Mouse (Mus musculus) spleen, adult 2 months (tissue): Measurements from ENCODE around the gene Ppef2. TPM values are rescaled to one million over a fixed set of nuclear protein-coding genes. Genes with fewer than 3 reads are reported as not detected.

ENCODE experiments used
- DNase-seq, 2 experiments: peaks; one replicate each; pipeline versions ENCODE4 v3.0.0 to v3.0.0-alpha.2; 2012 to 2021; ENCODE audit warnings: low spot score in 2 of 2, low read depth in 1 of 2
- H3K27ac ChIP-seq: fragments of 200-500 bp; 2 replicates; pipeline ENCODE4 v1.5.1; 2012; ENCODE audit warnings: low read length, inconsistent platforms; ENCODE audit not compliant: insufficient read depth
- H3K27me3 ChIP-seq: fragments of 200-500 bp; 2 replicates; pipeline ENCODE4 v1.6.1; 2012; ENCODE audit warnings: mild to moderate bottlenecking, moderate library complexity, low read length, inconsistent platforms; ENCODE audit not compliant: control insufficient read depth, insufficient read depth
- H3K36me3 ChIP-seq: fragments of 200-500 bp; 2 replicates; pipeline ENCODE4 v1.6.1; 2012; ENCODE audit warnings: mild to moderate bottlenecking, low read length, inconsistent platforms; ENCODE audit not compliant: control insufficient read depth, insufficient read depth
- H3K4me1 ChIP-seq: fragments of 200-500 bp; 2 replicates; pipeline ENCODE4 v1.6.1; 2011; ENCODE audit warnings: inconsistent platforms; ENCODE audit not compliant: control insufficient read depth, insufficient read depth, insufficient read length
- H3K4me3 ChIP-seq: fragments of 200-500 bp; 2 replicates; pipeline ENCODE4 v1.5.1; 2011; ENCODE audit warnings: mild to moderate bottlenecking, inconsistent platforms; ENCODE audit not compliant: insufficient read depth, insufficient read length; ENCODE audit errors: extremely low read depth
- CTCF ChIP-seq: fragments of 200-500 bp; IDR thresholded peaks from 2 replicates; pipeline ENCODE4 v1.5.1; 2011; ENCODE audit warnings: mild to moderate bottlenecking, inconsistent platforms; ENCODE audit not compliant: insufficient read depth, insufficient read length, insufficient replicate concordance; ENCODE audit errors: extremely low read depth
- POLR2A ChIP-seq: fragments of 200-500 bp; IDR thresholded peaks from 2 replicates; pipeline ENCODE4 v1.6.1; 2011; ENCODE audit warnings: low read depth, low read length, inconsistent platforms
- WGBS: fragments of 180-500 bp; shearing (Covaris S2); methylation state at CpG from one replicate; pipeline ENCODE4 v1.1.7; 2018; 5-methylcytosine and 5-hydroxymethylcytosine counted together
- polyA plus RNA-seq: library from polyadenylated mRNA; depleted of rRNA; stranded (reverse); fragments of >200 nt; gene quantifications from 2 replicates; pipeline ENCODE4 v1.2.3, GENCODE M21; 2012

The Ppef2 gene
- polyA plus RNA-seq, 1 experiment, result 2.4 TPM

DNA sequence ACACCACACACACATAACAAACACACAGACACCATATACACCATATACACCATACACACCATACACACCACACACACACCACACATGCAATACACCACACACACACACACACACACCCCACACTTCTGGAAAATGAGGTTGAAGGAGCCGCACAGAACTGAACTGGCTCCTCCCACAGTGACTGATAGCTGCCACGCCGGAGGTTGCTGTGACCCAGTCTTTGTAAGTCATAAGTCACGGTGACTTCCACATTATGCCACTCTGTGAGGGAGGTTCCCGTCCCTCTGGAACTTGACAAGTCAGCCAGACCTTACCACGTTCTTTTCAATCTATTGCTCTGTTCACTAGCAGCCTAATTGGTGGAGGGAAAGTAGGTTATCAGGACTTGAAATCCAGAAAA lies 1.6 kb downstream of the Ppef2 start:
- Histone ChIP-seq H3K36me3 (peaks cover 6% of the 10 kb centered on the region), H3K27me3 (no peaks in the 10 kb centered on the region; the same call in 1 of the 2 replicates), H3K4me3 (no peak overlapping the region), H3K27ac (no peak overlapping the region), H3K4me1 (no peaks in the 10 kb centered on the region)
- TF ChIP-seq POLR2A (no peak), CTCF (no peak)
- 15% methylated on average over 6 of the region's 6 CpGs for WGBS
- DNase-seq, result no peak

DNA sequence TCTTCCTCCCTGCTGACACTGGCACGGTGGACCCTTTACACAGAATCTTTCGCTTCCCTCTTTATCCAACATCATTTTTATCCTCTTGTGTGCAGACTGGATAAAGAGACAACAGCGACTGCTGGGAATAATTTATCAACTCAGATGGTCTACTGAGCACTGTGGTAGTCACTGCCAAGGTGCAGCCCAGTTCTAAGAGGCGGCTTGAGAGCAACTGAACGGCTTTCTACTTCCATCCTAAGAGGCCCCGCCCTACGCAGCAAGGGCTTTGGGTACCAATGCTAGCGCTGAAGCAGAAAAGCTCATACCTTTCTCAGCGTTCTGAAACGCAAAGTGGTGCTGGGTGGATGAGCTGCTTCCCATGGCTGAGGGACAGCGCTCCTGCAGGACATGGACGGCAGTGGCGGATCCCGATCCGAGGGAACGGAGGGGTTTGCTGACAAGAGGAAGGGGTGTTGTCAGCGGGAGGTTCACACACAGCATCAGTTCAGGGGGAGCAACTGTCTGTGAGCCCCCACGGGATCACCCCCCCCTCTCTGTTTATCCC lies 3.2 kb downstream of the Ppef2 start:
- H3K27me3 ChIP-seq, result no peaks in the 10 kb centered on the region; the same call in 1 of the 2 replicates
- H3K4me3 ChIP-seq, result no peak overlapping the region
- no peak for TF ChIP-seq POLR2A
- H3K27ac ChIP-seq, result no peak overlapping the region
- H3K4me1 ChIP-seq, result no peaks in the 10 kb centered on the region
- DNase-seq, result no peak
- H3K36me3 ChIP-seq, result no peaks in the 10 kb centered on the region
- 38% methylated on average over 18 of the region's 18 CpGs for WGBS

DNA sequence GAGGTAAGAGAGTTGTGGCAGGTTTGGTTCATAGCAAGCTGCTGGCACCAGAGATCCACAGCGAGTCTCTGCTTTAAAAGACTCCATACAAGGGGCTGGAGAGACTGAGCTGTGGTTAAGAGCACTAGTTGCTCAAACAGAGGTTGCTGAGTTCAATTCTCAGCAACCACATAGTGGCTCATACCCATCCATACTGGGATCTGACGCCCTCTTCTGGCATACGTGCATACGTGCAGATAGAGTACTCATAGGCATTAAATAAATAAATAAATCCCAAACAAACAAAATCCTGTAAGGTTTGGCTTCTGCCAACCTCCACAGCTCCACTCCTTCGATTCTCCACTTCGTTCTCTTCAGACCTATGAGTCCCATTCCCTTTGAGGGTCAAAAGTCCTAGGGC lies 4.0 kb downstream of the Ppef2 start:
- no peak for TF ChIP-seq CTCF
- TF ChIP-seq POLR2A, result no peak
- Histone ChIP-seq H3K27me3 (no peaks in the 10 kb centered on the region; the same call in 1 of the 2 replicates), H3K27ac (no peak overlapping the region), H3K4me1 (no peaks in the 10 kb centered on the region), H3K36me3 (no peaks in the 10 kb centered on the region), H3K4me3 (no peak overlapping the region)
- no peak for DNase-seq
- WGBS, result 88% methylated on average over 6 of the region's 6 CpGs

DNA sequence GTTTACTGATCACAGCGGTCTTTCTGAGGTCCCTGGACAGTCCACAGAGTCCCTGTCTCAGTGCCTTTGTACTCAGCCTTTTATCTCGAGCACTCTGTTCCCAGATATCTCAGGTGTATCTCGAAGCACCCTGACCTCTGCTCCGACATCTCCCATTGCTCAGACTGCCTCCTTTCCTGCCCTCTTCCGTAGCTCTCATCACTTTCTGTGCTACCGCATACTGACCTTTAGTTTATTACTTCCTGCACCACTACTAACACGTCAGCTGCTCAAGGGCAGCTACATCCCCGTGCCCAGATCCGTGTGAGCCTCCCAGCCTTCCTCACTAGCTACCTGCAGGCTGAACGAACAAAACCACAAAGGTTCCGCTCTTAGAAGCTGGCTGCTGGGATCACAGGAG lies 7.5 kb downstream of the Ppef2 start:
- Histone ChIP-seq H3K4me3 (no peak overlapping the region), H3K4me1 (no peaks in the 10 kb centered on the region), H3K27me3 (no peaks in the 10 kb centered on the region; the same call in 1 of the 2 replicates), H3K36me3 (no peaks in the 10 kb centered on the region), H3K27ac (no peak overlapping the region)
- DNase-seq, result no peak
- 74% methylated on average over 11 of the region's 11 CpGs for WGBS
- TF ChIP-seq CTCF (no peak), POLR2A (no peak)

DNA sequence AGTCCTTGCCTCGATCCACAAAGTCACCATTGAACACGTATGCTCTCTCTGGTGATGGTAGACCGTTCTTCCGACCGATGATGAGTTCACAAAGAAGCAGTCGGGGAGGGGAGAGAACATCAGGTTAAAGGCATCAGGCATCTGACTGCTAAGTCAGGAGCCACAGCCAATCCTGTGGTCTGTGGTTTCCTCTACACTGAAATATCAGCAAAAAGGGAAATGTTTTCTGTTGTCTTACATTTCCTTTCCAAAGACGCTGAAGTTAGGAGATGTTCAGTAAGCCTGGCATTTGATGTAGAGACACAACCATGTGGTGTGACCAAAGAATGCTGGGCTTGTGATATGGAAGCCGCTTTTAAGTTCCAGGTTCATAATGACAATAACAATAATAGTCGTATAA lies 10.6 kb downstream of the Ppef2 start:
- Histone ChIP-seq H3K27me3 (no peaks in the 10 kb centered on the region), H3K4me3 (no peak overlapping the region), H3K4me1 (no peaks in the 10 kb centered on the region), H3K36me3 (no peaks in the 10 kb centered on the region), H3K27ac (no peak overlapping the region)
- peak in 1 of 2 experiments; percentile 19 for DNase-seq
- TF ChIP-seq POLR2A (no peak), CTCF (no peak)
- 10% methylated on average over 9 of the region's 9 CpGs for WGBS

DNA sequence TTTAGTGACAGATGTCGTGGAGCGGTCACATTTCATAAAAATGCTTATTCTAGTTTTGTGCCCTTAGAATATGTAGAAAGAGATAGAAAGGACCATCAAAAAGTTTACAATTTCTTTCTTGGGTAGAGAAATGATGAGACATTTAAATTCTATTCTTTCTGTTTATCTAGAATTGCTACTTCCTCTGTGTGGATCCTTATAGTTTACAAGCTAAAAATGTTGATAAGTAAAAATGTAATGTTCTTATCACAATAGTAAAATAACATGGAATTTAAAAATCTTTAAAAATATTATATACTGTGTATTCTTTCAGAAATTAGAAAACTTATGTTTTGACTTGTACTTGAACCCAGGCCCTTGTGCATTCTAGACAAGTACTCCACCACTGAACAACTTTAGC lies 11.2 kb downstream of the Ppef2 start:
- WGBS, result 92% methylated on average over 2 of the region's 2 CpGs
- H3K4me3 ChIP-seq, result no peak overlapping the region

DNA sequence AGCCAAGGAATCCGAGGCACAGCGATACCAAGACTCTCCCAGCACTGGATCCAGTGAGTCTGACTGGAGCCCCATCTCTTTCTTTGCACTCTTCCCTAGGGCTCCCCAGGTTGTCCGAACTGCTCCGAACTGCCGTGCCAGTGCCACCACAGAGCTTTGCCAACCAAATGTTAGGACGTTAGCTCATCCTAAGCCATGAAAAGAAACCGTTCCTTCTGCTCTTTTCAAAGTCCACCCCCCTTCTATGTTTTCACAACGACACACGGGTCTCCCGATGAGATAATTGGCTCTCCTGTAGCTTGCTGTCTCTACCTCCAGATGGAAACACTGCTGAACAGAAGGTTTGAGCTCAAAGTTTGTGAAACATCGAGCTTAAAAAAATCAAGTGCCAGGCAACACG lies 15.3 kb downstream of the Ppef2 start:
- H3K27ac ChIP-seq, result no peak overlapping the region
- no peaks in the 10 kb centered on the region for H3K4me1 ChIP-seq
- H3K36me3 ChIP-seq, result no peaks in the 10 kb centered on the region
- DNase-seq, result no peak
- WGBS, result 93% methylated on average over 12 of the region's 12 CpGs
- TF ChIP-seq CTCF (no peak), POLR2A (no peak)
- no peak overlapping the region for H3K4me3 ChIP-seq
- no peaks in the 10 kb centered on the region for H3K27me3 ChIP-seq

More for the DNA sequence above, 11.2 kb downstream of the Ppef2 start:
- H3K4me1 ChIP-seq, result no peaks in the 10 kb centered on the region
- TF ChIP-seq CTCF (no peak), POLR2A (no peak)
- DNase-seq, result no peak
- H3K36me3 ChIP-seq, result no peaks in the 10 kb centered on the region
- H3K27ac ChIP-seq, result no peak overlapping the region
- H3K27me3 ChIP-seq, result no peaks in the 10 kb centered on the region
